Mouse (Mus musculus): ENCODE results near the gene Derl3.

The Derl3 gene

GRCm38 (mm10) chr10:75913013-75913589, 19.9 kb downstream of the Derl3 start:
- DNase-seq (ENCODE audit: low read depth, low spot score): no peak

DNA sequence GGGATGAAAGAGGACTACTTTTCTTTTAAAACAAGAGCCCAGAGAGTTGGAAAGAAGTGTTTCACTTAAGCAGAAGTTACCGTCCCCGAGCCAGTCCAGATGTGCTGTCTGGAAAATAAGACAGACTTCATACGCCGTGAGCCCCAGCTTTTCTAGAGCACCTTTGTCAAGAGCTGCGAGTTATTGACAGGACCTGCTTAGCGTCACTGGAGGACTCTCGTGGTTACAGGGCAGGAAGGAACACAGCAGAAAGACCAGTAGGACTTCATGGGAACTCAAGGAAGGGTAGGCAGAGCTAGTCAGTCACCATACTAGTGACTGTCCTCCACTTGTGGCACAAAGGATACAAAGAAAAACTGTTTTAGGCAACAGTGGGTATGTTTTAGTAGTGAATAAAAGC, 22.3 kb downstream of the Derl3 start:
- DNase-seq (ENCODE audit: low read depth, low spot score): no peak

GRCm38 (mm10) chr10:75916840-75917239, 23.6 kb downstream of the Derl3 start:
- no peak for DNase-seq (ENCODE audit: low read depth, low spot score)

DNA sequence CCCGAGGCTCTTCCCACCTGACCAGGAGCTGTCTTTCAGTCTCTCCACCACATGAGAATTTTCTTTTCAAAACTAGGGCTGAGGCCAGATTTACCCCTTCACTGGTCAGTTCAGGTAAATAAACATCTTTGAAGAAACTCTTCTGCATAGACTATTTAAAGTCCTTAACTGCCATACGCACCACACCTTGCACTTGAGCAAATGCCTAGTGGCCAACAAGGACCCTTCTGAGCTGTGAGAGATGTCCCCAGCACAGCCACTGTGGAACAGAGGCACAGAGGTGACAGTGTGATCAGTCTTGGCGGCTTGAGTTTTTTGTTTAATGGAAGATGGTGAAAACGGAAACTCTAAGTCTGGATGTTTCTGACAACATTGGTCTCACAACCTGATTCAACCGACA, 25.8 kb downstream of the Derl3 start:
- DNase-seq (ENCODE audit: low read depth, low spot score): no peak

DNA sequence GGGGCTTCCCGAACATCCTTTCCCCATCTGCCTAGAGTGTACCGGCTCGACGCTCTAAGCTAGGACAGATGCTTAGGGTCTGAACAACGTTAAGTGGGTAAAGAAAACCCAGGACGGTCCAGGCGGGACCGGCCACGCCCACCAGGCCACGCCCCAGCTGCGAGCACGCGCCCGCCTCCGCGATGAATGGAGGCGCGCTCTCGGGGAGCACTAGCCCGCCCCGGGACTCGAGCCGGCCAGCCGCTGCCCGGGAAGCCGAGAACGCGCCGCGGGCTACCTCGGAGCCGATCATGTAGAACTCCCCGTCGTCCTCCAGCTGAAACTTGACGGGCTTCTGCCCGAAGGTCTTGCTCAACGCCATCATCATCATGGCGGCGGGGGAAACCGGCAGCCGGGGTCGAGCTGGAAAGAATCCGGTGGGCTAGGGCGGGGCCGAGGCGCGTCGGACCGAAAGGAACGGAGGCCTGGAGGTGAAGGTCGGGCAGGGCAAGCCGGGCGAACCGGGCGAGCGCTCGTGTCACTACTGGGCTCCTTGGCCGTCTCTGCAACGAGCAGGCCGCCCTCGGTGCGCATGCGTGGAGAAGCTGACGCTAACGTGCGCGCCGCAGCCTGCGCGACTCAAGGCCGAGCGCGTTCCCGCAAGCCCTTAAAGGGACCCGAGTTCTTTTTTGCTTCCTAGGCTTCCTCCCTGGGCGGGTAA, 28.0 kb downstream of the Derl3 start, which contains the start of gene Smarcb1:
Gene Smarcb1 (minus strand): TSS at position 592 of the 700 bp plus-strand sequence.
- peak; percentile 92 for DNase-seq (ENCODE audit: low read depth, low spot score)

GRCm38 (mm10) chr10:75921726-75922560, 28.7 kb downstream of the Derl3 start:
- no peak for DNase-seq (ENCODE audit: low read depth, low spot score)

DNA sequence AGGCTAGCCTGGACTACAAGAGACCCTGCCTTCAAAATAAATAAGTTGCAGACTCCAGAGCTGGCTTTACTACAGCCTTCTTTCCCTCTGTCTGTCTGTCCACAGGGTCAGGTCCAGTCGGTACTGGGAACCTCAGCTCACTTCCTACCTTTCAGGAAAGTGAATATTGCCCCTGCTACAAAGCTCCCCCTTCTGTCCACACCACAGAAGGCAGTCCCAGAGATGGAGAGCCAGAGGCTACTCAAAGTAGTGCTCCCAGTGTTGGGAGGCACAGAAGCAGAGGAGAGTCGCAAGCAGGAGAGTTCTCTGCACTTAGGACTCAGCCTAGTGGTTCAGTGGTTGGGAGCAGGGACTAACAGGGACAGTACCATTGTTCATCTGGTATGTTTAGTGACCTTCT, 31.1 kb downstream of the Derl3 start:
- no peak for DNase-seq (ENCODE audit: low read depth, low spot score)

DNA sequence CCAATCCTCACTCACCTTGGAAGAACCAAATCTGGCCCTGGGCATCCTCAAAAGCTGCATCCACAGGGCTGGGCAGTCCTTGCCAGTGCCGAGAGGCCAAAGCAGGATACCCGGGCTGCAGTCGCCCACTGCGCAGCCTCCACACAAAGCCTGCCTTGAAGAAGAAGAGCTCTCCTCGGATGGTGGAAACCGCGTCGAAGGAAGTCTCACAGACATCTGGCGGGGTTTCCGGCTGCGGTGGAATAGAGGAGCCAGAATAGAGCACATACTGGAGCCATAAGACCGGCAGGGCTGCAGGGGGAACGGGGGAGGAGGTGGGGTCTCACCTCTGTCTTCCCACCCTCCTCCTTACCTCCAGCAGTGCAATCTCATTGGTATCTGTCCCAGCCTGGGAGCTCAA, 33.2 kb downstream of the Derl3 start:
- DNase-seq (ENCODE audit: low read depth, low spot score): no peak

GRCm38 (mm10) chr10:75930304-75930703, 37.1 kb downstream of the Derl3 start:
- no peak for DNase-seq (ENCODE audit: low read depth, low spot score)

- DNase-seq (ENCODE audit: low read depth, low spot score): no peak
Measured at GRCm38 (mm10) chr10:75931311-75931710, 38.1 kb downstream of the Derl3 start.

GRCm38 (mm10) chr10:75932081-75932678, 39.0 kb downstream of the Derl3 start:
- DNase-seq (ENCODE audit: low read depth, low spot score): no peak

- DNase-seq (ENCODE audit: low read depth, low spot score): no peak
Measured at GRCm38 (mm10) chr10:75932891-75933290, 39.7 kb downstream of the Derl3 start, which contains the start of gene Chchd10. Gene Chchd10 (plus strand): TSS chr10:75933130.

DNA sequence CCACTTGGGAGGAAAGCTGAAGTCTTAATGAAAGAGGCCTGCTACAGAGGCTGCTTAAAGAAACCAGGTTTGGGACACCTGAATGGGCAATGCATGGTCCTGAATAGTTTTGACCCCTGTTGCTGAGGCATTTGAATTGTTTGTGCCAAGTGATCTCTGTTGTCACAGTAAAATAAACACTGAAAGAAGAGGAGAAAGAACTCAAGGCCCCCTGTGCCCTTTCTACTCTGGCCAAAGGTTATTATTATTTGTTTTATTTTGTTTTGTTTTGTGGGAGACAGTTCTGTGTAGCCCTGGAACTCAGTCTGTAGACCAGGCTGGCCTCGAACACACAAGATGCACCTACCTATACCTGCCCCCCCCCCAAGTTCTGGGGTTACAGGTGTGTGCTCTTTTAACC, 41.8 kb downstream of the Derl3 start:
- no peak for DNase-seq (ENCODE audit: low read depth, low spot score)

GRCm38 (mm10) chr10:75935680-75936541, 42.7 kb downstream of the Derl3 start, which contains the start of gene Mmp11:
Gene Mmp11 (minus strand): TSS chr10:75936496.
- DNase-seq (ENCODE audit: low read depth, low spot score): peak; percentile 80

DNA sequence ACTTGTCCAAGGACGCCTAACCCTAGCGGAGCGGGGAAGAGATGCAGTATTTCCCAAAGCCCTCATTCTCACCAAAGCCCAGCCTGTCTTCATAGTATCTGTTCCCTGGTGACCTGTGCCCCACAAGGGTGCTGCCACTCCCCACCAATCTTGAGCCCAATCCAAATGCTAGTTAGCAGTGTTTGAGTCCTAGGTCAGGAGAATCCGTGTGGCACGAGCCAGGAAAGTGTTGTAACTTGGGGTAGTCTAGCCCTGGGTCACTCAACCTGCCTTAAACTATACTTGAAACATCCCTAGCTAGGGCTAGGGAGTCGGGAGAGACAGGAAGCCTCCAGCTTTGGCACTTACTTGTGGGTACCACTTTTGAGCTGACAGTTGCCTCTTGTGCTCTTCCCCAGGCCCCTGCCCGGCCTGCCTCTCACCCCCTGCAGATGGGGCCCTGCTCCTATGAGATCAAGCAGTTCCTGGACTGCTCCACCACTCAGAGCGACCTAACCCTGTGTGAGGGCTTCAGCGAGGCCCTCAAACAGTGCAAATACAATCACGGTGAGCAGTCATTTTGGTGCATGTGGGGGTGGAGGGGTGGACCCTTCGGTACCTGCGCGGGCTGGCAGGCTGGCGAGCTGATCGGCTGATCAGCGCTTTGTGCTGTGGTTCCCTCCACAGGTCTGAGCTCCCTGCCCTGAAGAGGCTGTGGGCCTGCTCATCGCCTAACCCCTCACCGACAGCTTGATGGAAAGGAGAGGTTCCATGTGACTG, 43.9 kb downstream of the Derl3 start:
- no peak for DNase-seq (ENCODE audit: low read depth, low spot score)

DNA sequence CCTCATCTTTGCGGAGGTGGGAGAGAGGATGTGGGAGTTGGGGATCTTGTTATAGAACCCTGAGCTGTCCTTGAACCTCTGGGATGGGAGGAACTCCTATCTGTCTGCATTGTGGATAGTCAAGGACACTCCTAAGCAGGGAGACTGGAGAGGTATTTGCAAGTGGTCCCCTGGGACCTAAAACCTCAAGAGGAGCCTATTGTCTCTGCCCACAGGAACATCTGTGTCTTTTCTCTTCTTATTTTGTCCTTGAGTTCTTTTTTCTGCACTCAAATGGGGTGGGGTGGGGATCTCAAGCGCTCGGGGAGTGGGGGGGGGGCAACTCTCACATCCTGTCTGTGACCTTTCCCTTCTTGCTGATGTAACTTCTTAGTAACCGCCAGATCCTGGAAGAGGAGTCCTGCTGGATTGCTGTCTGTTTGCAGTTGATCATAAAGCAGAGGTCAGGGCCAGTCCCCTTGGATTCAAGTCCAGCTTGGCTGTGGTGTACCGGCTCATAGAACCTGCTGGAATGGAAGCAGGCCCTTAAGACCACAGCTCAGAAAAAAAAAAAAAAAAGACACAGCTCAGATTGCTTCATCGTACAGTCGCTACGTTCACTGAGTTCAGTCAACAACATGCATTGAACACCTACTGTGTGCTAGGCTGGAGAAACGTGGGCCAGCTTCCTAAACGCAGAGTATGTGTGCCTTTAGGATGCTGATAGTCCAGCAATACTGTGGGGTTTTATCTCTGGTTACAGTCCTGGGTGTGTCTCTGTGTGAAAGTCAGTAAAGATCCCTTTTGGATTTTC, 44.8 kb downstream of the Derl3 start:
- DNase-seq (ENCODE audit: low read depth, low spot score): no peak

- DNase-seq (ENCODE audit: low read depth, low spot score): peak; percentile 29
Measured at GRCm38 (mm10) chr10:75939481-75940234, 46.4 kb downstream of the Derl3 start.

DNA sequence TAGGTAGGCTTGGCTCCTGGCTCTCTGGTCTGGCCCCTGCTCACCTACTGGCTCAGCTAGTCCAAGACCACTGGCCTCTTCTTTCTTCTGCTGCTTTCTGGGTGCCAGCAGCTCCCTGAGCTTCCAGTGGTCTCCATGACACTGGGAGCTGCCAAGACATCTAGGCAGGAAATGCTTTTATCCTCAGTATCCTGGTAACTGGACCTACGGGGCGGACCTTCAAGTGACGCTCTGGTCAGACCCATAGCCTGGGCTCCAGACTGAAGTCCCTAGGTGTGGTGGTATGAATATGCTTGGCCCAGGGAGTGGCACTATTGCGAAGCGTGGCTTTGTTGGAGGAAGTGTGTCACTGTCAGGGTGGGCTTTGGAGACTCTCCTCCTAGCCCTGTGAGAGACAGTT, 47.3 kb downstream of the Derl3 start, which contains the start of gene Gm867:
Gene Gm867 (minus strand): TSS at position 153 of the 400 bp plus-strand sequence.
- no peak for DNase-seq (ENCODE audit: low read depth, low spot score)
